Mouse (Mus musculus) c-Kit-positive CD71-positive TER-119-negative erythroid progenitor cells, embryonic 14.5 days (primary cell): ENCODE data around the gene Myl9.
"Not testable (repeated sequence)": the region's sequence is repeated elsewhere in the genome, so short reads cannot be mapped to it uniquely, and the experiment has no call there.

Source experiments
- DNase-seq: peaks from one replicate; pipeline ENCODE4 v3.0.0-alpha.2; 2013; ENCODE audit warnings: low read depth

Myl9 gene

DNA sequence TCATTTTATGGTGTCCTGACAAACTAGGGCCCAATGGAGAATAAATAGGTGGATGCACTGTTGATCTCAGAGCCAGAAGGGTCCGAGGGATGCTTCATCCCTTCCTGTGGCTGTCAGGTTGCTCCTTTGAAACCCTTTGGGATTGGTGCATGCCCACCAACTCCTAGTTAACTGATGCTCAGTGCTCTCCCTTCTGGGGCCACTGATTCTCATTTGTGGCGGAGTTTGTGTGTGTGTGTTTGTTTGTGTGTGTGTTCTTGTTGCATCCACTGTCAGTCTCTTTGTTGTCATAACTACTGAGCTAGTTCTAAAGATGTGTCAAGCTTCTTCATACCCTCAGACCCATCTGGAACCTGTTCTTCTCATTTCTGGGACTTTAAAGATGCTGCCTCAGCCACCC is 9.7 kb downstream of the Myl9 start:
- no peak for DNase-seq

DNA sequence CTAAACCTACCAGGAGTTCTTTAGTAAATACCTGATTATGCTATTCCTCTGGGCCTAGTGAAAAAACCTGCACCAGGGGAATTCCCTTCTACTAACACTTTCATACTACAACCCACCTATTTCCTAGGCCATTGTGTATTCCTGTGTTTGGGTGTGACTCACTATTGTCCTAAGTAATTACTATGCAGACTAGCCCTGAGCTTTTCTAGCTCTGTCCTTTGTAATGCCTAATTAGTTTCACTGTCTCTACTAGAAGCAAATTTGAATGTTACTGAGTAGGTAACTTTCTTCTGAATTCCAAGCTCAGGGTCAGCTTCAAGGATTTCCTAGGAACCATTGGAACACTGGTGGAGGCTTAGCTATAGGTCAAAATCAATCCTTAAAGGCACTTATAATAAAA is 11.1 kb downstream of the Myl9 start:
- not testable (repeated sequence) for DNase-seq

DNA sequence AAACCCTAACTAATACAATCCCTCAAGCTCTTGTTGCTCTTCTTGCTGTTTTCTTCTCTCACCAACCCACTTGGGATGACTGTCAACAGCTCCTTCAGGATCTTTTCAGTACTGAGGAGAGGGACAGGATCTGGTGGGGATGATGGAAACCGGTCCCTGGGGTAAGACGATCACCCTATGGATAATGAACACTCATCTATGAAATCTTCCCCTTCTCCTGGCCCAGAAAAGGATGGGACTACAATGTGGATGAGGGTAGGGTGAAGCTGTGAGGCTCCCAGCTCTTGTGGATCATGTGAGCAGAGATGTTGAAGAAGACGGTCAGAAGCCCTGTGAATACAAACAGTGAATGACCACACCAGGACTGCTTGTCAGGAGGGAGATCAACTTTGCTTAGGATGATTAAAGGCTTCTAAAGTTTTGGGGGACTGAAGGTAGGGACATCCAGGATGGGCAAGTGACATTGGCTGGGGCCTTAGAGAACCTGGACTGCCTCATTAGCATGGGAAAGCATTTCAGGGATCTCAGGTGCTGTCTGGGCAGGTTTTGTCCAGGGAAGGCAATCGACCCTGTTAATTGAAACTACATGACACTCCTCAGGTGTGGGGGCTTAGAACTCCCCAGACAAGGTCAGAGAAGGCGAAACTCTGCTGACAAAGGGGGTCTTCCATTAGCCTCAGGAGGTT is 12.0 kb downstream of the Myl9 start:
- no peak for DNase-seq

DNA sequence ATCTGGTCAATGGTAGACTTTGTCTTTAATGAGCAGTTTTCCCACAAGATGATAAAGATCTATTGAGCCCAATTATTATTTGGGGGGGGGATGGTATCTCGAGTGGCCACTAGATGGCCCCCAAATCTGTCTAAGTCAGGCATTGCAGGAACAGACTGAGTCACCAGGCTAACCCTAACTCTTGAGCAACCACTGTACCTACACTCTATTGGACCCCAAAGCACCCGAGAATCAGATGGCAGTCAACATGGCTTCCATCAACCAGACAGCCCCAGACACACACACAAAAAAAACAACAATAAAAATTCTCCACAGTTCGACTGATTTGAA is 12.5 kb downstream of the Myl9 start:
- DNase-seq: no peak

DNA sequence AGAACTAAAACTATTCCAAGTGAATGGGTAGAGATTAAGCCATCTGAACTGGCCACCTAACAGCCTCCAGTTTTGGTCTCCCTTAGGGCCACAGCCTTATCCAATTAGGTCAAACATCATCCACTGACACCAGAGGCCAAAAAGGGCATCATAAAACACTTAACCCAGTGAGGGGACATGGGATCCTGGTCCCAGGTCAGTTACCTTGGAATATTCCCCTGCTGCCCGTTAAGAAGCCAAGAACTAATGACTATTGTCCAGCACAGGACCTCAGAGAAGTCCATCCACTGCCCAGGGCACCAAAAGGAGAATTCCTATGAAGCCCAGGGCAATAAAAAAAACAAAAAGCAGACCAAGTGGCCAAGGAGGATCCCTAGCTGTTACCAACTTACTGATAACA is 13.6 kb downstream of the Myl9 start:
- DNase-seq: no peak

DNA sequence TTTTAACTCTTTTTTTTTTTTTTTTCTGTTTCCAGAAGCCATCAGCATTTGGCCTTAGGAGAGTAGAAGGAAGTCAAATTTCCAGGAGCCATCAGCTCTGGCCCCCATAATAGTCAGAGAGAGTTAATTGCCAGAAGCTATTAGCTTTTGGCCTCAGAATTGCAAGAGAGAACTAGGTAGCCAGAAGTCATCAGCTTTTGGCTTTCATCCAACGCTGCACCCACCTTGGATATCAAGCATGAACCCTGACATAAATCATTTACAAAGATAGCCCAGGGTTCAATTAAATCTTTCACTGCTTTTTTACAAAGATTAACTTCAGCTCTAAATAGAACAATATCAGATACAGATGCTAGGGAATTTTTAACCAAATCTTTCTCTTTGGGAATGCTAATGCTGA is 23.3 kb downstream of the Myl9 start:
- no peak for DNase-seq

DNA sequence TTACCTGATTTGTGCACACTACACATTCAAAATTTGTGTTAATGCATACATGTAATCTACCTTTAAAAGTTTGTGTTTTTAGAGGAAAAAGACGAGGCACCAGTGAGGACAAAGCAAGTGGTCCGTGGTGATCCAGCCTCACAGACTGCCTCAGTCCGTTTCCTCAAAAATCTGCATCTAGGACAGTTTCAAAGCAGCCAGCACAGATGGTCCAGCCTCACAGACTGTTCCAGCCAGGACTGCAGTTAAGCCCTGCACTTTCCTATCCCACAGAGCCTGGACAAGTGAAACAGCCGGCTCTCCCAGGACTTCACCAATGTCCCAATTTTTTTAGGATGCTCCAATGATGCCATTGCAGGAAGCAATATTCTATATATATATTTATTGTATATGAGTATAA is 25.8 kb downstream of the Myl9 start:
- DNase-seq: no peak

DNA sequence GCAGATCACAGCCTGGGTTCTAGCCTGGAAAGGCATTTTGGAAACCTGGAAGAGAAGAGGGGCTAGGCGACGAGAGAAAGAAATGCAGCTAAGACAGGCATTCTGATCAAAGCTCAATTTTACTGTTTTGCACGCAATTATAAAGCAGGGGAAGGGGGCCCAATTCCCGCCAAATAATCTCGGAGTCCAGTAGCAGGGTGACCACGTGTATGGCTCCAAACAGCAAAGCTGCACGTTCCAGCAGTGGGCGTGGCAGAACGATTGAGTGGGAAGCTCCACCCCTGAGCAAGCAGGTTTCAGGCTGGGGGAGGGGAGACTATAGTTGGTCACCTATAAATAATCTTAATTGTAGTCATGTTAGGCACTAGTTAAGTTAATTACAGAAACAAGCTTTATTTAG is 26.9 kb downstream of the Myl9 start:
- not testable (repeated sequence) for DNase-seq

DNA sequence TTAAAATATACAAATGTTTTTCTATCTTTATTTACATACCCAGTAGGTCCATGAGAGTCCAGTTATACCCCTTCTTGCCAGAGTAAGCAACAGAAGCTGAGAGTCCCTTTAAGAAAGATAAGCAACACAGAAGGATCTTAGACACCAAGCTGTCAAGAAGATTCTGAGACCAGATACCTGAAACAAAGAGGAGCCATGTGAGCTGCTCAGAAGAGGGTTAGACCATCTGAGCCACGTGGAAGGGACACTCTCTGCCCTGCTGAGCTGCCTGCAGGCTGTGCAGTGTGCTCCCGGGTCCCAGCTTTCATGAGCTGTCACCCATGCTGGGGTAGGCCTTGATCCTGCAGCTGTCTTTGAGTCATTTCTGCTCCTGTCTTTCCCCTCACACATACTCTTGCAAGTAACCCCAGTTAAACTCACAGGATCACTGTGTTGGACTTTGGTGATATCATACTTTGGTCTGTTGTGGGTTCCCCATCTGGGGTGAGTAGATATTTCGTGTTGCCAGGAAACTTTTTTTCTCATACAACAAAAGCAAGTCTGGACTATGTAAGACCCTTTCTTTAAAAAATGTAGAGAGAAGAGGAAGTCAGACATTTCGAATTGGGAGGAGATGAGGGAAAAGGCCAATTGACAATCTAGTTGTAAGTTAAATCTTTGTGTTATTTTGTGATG is 28.6 kb downstream of the Myl9 start:
- no peak for DNase-seq

DNA sequence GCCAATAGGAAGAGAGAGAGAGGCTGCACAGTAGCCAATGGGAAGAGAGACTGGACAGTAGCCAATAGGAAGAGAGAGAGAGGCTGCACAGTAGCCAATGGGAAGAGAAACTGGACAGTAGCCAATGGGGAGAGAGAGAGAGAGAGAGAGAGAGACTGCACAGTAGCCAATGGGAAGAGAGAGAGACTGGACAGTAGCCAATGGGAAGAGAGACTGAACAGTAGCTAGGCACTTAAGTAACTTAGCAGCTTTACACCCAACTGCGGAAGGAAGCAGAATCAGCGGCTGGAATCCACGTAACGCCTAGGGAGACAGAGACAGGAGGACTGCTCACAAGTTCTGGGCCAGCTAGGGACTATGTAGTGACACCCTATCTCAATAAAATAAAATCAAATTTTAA is 29.4 kb downstream of the Myl9 start:
- DNase-seq: no peak

DNA sequence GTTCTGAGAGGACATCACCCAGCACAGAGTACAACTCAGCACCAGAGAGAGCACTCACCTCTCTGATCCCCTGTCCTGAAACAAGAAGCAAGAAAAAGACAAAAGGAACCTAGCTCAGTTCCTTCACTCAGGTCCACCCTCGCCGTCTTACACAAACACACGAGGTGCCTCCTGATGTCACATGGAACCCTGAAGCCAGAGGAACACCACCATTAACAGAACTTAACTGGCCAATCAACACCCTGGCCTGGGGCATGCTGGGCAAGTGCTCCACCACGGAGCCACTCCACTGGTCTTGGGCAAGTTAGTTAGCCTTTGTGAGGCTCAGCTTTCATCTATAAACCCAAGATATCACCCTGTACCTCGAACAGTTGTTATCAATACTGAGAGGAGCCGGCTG is 31.7 kb downstream of the Myl9 start:
- DNase-seq: no peak

DNA sequence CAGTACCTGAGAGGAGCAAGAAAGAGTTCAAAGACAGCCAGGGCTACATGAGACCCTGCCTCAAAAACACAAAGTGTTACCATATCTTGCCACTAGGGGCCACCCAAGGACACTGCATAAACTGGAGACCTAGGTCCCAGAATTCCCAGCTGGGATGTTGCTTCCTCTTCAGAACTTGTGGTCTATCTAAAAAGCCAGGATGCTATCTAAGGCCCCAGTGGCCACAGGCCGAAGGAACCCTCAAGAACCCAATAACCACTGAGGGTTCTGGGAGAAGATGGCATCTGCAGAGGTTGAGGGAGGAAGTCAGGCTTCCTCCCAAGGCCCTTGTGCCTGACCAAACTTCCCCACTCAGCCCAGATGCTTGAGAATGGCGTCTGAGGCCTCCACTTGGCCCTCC is 34.4 kb downstream of the Myl9 start:
- DNase-seq: no peak

DNA sequence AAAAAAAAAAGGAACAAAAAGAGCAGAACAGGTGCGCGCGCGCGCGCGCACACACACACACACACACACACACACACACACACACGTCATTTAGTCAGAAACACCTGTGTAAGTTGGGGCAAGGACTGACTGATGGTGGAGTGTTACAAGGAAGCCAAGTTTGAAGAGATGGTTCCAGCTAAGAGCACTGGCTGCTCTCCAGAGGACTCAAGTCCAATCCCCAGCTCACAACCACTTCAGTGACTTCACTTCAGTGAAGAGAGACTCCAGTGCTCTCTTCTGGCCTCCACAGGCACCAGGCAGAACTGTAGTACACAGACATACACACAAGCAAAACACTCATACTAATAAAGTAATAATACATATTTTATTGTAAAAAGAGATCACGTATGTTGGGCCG is 35.5 kb downstream of the Myl9 start:
- DNase-seq: no peak

DNA sequence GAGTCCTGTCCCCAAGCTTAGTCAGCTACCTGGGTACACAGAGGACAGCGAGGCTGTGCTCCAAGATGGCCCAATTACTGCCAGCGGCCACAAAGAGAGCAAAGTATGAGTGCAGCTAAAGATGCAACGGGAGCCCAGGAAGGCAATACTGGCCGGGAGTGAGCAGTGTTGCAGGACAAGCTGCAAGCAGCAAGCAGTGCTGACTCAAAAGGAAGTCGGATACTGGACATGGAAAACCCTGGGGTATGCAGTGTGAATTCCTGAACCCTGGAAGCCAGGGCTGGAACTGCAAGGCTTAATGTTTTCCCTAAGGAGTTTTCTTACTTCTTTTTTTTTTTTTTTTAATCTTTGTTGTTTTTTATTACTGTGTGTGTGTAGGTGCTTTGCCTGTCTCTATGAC is 36.3 kb downstream of the Myl9 start:
- DNase-seq: no peak

DNA sequence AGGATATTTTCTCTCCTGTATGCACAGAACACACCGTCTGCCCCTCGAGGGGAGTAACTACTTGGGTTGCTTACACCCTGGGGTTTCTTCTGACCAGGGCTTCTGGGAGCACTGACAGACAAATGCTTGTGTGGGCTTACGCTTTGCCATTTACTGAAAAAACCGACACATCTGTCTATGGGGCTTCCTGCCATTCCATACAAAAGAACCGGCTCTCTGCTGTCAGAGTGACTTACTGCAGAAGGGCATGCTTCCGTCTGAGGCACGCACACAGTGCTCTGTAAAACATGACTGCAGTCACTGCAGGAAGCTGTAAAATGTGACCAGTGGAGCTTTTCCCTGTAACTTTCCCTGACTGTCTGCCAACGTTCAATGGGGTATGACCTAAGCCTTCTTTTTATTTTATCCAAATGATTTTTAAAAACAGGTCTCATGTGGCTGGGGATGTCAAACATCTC is 39.2 kb downstream of the Myl9 start:
- DNase-seq: no peak

DNA sequence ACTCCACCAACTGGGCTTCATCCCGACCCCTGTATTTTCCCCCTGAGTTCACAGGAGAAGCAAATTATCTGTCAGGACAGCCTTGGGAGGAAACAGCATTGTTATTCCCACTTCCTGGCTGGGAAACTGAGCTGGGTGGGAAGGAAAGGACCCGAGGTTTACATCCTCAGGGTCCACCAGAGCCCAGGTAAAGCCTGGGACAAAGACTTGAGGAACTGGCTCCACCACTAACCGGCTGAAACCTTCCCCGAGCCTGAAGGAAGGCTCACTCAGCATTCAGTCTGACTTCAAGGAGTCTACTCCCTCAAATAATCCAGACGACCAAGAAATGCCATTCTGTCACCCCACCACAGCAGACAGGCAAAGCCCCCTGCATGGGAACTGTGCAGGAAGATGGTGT is 39.7 kb downstream of the Myl9 start:
- no peak for DNase-seq

DNA sequence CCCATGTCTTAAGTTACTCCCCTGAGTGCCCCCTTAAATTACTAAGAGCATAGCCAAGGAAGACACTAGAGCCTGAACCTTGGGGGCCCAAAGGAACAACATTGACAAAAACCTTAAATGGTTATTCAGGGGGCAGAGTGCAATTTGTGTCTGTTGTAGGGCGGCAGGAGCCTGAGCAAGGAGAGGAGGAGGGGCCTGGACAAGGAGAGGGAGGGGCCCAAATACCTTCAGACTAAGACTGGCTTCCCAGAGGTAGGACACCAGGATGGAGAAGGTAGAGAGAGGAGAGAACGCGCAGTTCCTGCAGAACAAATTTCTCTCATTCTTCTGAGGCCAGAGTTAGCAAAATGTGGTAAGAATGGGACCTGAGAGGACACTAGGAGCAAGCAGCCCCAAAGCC is 40.2 kb downstream of the Myl9 start:
- DNase-seq: no peak

DNA sequence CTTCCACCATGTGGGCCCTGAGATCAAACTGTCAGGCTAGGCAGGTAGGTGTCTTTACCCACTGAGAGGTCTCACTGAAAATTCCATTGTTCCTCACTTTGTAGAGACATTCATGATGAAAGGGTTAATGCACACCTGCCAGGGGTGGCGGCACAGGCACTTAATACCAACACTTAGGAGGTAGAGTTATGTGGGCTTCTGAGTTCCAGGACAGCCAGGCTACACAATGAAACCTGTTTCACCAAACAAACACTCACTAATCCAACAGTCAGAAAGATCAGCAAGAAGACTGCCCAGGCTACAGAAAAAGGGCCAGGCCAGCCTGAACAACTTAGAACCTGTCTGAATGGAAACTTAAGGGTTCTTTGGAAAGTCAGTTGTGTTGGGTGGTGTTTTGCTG is 40.9 kb downstream of the Myl9 start:
- no peak for DNase-seq

DNA sequence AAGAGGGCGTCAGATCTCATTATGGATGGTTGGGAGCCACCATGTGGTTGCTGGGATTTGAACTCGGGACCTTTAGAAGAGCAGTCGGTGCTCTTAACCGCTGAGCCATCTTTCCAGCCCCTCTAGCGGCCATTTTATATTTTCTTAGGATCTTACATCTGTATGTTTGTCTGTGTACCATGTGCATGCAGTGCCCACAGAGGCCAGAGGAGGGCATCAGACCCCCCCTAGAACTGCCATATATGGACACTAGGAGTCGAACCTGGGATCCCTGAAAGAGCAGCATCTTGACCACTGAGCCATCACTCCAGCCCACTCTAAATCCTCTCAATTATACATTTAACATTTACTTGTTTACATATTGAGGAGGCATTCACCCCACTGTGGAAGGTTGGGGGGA is 49.9 kb downstream of the Myl9 start:
- DNase-seq: not testable (repeated sequence)
